Mouse (Mus musculus): Measurements from ENCODE around the gene Gja1. TPM values are rescaled to one million over a fixed set of nuclear protein-coding genes. Genes with fewer than 3 reads are reported as not detected.
"Not testable (repeated sequence)": the region's sequence is repeated elsewhere in the genome, so short reads cannot be mapped to it uniquely, and the experiment has no call there.

Gene Gja1
- polyA plus RNA-seq, 1 experiment: 13.6 TPM

- TF ChIP-seq CTCF (IDR thresholded peaks at IDR 0.05; ENCODE audit: control insufficient read depth, insufficient read depth, insufficient replicate concordance, low read depth, low read length) (no peak), POLR2A (IDR thresholded peaks at IDR 0.05; ENCODE audit: control insufficient read depth, low read depth, low read length) (no peak)
These were observed 20.7 kb downstream of the Gja1 start for GRCm38 (mm10) chr10:56397875-56398274.

GRCm38 (mm10) chr10:56398310-56398709, 21.2 kb downstream of the Gja1 start:
- Histone ChIP-seq H3K4me3 (ENCODE audit: control insufficient read depth, low read depth, low read length) (no peak overlapping the region), H3K27ac (ENCODE audit: control insufficient read depth, insufficient read depth, low read depth, low read length) (no peak overlapping the region), H3K27me3 (ENCODE audit: control insufficient read depth, insufficient read depth, low read length) (no peaks in the 10 kb centered on the region), H3K36me3 (ENCODE audit: control insufficient read depth, insufficient read depth, low read length) (no peaks in the 10 kb centered on the region), H3K4me1 (ENCODE audit: control insufficient read depth, insufficient read depth, low read length) (peaks cover 2% of the 10 kb centered on the region; the same call in 1 of the 2 replicates)
- TF ChIP-seq CTCF (IDR thresholded peaks at IDR 0.05; ENCODE audit: control insufficient read depth, insufficient read depth, insufficient replicate concordance, low read depth, low read length): no peak
- TF ChIP-seq POLR2A (IDR thresholded peaks at IDR 0.05; ENCODE audit: control insufficient read depth, low read depth, low read length): no peak

More at GRCm38 (mm10) chr10:56397875-56398274, 20.7 kb downstream of the Gja1 start:
- Histone ChIP-seq H3K4me3 (ENCODE audit: control insufficient read depth, low read depth, low read length) (no peak overlapping the region), H3K27me3 (ENCODE audit: control insufficient read depth, insufficient read depth, low read length) (no peaks in the 10 kb centered on the region), H3K4me1 (ENCODE audit: control insufficient read depth, insufficient read depth, low read length) (peaks cover 2% of the 10 kb centered on the region; the same call in 1 of the 2 replicates), H3K27ac (ENCODE audit: control insufficient read depth, insufficient read depth, low read depth, low read length) (no peak overlapping the region), H3K36me3 (ENCODE audit: control insufficient read depth, insufficient read depth, low read length) (no peaks in the 10 kb centered on the region)

GRCm38 (mm10) chr10:56401396-56401795, 24.3 kb downstream of the Gja1 start:
- H3K27me3 ChIP-seq (ENCODE audit: control insufficient read depth, insufficient read depth, low read length); H3K36me3 ChIP-seq (ENCODE audit: control insufficient read depth, insufficient read depth, low read length): not testable (repeated sequence)

GRCm38 (mm10) chr10:56405934-56406333, 28.8 kb downstream of the Gja1 start:
- Histone ChIP-seq H3K36me3 (ENCODE audit: control insufficient read depth, insufficient read depth, low read length) (no peaks in the 10 kb centered on the region), H3K27ac (ENCODE audit: control insufficient read depth, insufficient read depth, low read depth, low read length) (peak overlapping the region; percentile 11; the same call in 1 of the 2 replicates), H3K4me1 (ENCODE audit: control insufficient read depth, insufficient read depth, low read length) (peaks cover 2% of the 10 kb centered on the region; the same call in 1 of the 2 replicates), H3K27me3 (ENCODE audit: control insufficient read depth, insufficient read depth, low read length) (no peaks in the 10 kb centered on the region), H3K4me3 (ENCODE audit: control insufficient read depth, low read depth, low read length) (no peak overlapping the region)
- TF ChIP-seq POLR2A (IDR thresholded peaks at IDR 0.05; ENCODE audit: control insufficient read depth, low read depth, low read length) (no peak), CTCF (IDR thresholded peaks at IDR 0.05; ENCODE audit: control insufficient read depth, insufficient read depth, insufficient replicate concordance, low read depth, low read length) (no peak)

More at GRCm38 (mm10) chr10:56401396-56401795, 24.3 kb downstream of the Gja1 start:
- peak overlapping the region; percentile 17; the same call in 1 of the 2 replicates for H3K27ac ChIP-seq (ENCODE audit: control insufficient read depth, insufficient read depth, low read depth, low read length)
- H3K4me1 ChIP-seq (ENCODE audit: control insufficient read depth, insufficient read depth, low read length); H3K4me3 ChIP-seq (ENCODE audit: control insufficient read depth, low read depth, low read length): not testable (repeated sequence)

- H3K27ac ChIP-seq (ENCODE audit: control insufficient read depth, insufficient read depth, low read depth, low read length): no peak overlapping the region; the same call in 1 of the 2 replicates
- H3K4me1 ChIP-seq (ENCODE audit: control insufficient read depth, insufficient read depth, low read length): peaks cover 2% of the 10 kb centered on the region; the same call in 1 of the 2 replicates
- no peak for TF ChIP-seq POLR2A (IDR thresholded peaks at IDR 0.05; ENCODE audit: control insufficient read depth, low read depth, low read length)
- no peak for TF ChIP-seq CTCF (IDR thresholded peaks at IDR 0.05; ENCODE audit: control insufficient read depth, insufficient read depth, insufficient replicate concordance, low read depth, low read length)
- no peaks in the 10 kb centered on the region for H3K36me3 ChIP-seq (ENCODE audit: control insufficient read depth, insufficient read depth, low read length)
- H3K4me3 ChIP-seq (ENCODE audit: control insufficient read depth, low read depth, low read length): no peak overlapping the region
- H3K27me3 ChIP-seq (ENCODE audit: control insufficient read depth, insufficient read depth, low read length): no peaks in the 10 kb centered on the region
These were observed 29.4 kb downstream of the Gja1 start for GRCm38 (mm10) chr10:56406386-56407130.

- Histone ChIP-seq H3K36me3 (ENCODE audit: control insufficient read depth, insufficient read depth, low read length) (no peaks in the 10 kb centered on the region), H3K4me3 (ENCODE audit: control insufficient read depth, low read depth, low read length) (no peak overlapping the region), H3K4me1 (ENCODE audit: control insufficient read depth, insufficient read depth, low read length) (no peaks in the 10 kb centered on the region), H3K27ac (ENCODE audit: control insufficient read depth, insufficient read depth, low read depth, low read length) (no peak overlapping the region), H3K27me3 (ENCODE audit: control insufficient read depth, insufficient read depth, low read length) (no peaks in the 10 kb centered on the region)
- no peak for TF ChIP-seq POLR2A (IDR thresholded peaks at IDR 0.05; ENCODE audit: control insufficient read depth, low read depth, low read length)
- no peak for TF ChIP-seq CTCF (IDR thresholded peaks at IDR 0.05; ENCODE audit: control insufficient read depth, insufficient read depth, insufficient replicate concordance, low read depth, low read length)
These were observed 38.9 kb downstream of the Gja1 start for GRCm38 (mm10) chr10:56415894-56416570.

- H3K4me3 ChIP-seq (ENCODE audit: control insufficient read depth, low read depth, low read length): no peak overlapping the region
- TF ChIP-seq POLR2A (IDR thresholded peaks at IDR 0.05; ENCODE audit: control insufficient read depth, low read depth, low read length) (no peak), CTCF (IDR thresholded peaks at IDR 0.05; ENCODE audit: control insufficient read depth, insufficient read depth, insufficient replicate concordance, low read depth, low read length) (no peak)
- H3K27me3 ChIP-seq (ENCODE audit: control insufficient read depth, insufficient read depth, low read length): no peaks in the 10 kb centered on the region
- H3K27ac ChIP-seq (ENCODE audit: control insufficient read depth, insufficient read depth, low read depth, low read length): no peak overlapping the region
- no peaks in the 10 kb centered on the region for H3K36me3 ChIP-seq (ENCODE audit: control insufficient read depth, insufficient read depth, low read length)
- no peaks in the 10 kb centered on the region for H3K4me1 ChIP-seq (ENCODE audit: control insufficient read depth, insufficient read depth, low read length)
These were observed 45.4 kb downstream of the Gja1 start for GRCm38 (mm10) chr10:56422518-56422917.

Data from testis, adult 2 months (tissue).